Mouse (Mus musculus) heart, adult 2 months (tissue): ENCODE data around the gene Ucp2. TPM values are rescaled to one million over a fixed set of nuclear protein-coding genes. Genes with fewer than 3 reads are reported as not detected.

Experiments
- DNase-seq, 2 experiments: peaks; one replicate each; pipeline ENCODE4 v3.0.0; 2021
- H3K27ac ChIP-seq: fragments of 200-600 bp; 2 replicates; pipeline ENCODE4 v1.8.1; 2022
- H3K27me3 ChIP-seq: fragments of 200-500 bp; 2 replicates; pipeline ENCODE4 v1.6.1; 2012; ENCODE audit warnings: mild to moderate bottlenecking, low read length, inconsistent platforms, mixed read lengths; ENCODE audit not compliant: control insufficient read depth, insufficient read depth
- H3K36me3 ChIP-seq: fragments of 200-500 bp; 2 replicates; pipeline ENCODE4 v1.6.1; 2012; ENCODE audit warnings: low read length, inconsistent platforms; ENCODE audit not compliant: control insufficient read depth, insufficient read depth
- H3K4me1 ChIP-seq: fragments of 200-500 bp; 2 replicates; pipeline ENCODE4 v1.6.1; 2011; ENCODE audit warnings: low read length; ENCODE audit not compliant: control insufficient read depth, insufficient read depth
- H3K4me3 ChIP-seq: fragments of 200-600 bp; 2 replicates; pipeline ENCODE4 v1.8.1; 2022
- H3K79me2 ChIP-seq: fragments of 200-500 bp; replicated peaks from 2 replicates; pipeline ENCODE4 v1.6.1; 2012; ENCODE audit warnings: mild to moderate bottlenecking, inconsistent platforms, low read length, moderate library complexity, mixed read lengths; ENCODE audit not compliant: control insufficient read depth, insufficient read depth
- H3K9ac ChIP-seq: fragments of 200-500 bp; 2 replicates; pipeline ENCODE4 v1.6.1; 2012; ENCODE audit warnings: low read depth, mild to moderate bottlenecking, control low read depth, inconsistent platforms, low read length, mixed read lengths
- CTCF ChIP-seq: fragments of 200-600 bp; IDR thresholded peaks from 2 replicates; pipeline ENCODE4 v1.8.1; 2022; ENCODE audit warnings: antibody characterized with exemption, mild to moderate bottlenecking, moderate library complexity
- EP300 ChIP-seq: fragments of 200-500 bp; IDR thresholded peaks from 2 replicates; pipeline ENCODE4 v1.6.1; 2011; ENCODE audit warnings: low read depth, low read length, control low read depth; ENCODE audit not compliant: insufficient read depth
- POLR2A ChIP-seq: fragments of 200-500 bp; IDR thresholded peaks from 2 replicates; pipeline ENCODE4 v1.6.1; 2011; ENCODE audit warnings: mild to moderate bottlenecking, low read depth, low read length, control low read depth; ENCODE audit not compliant: insufficient read depth
- WGBS: fragments of 180-500 bp; shearing (Covaris S2); methylation state at CpG from one replicate; pipeline ENCODE4 v1.1.7; 2018; 5-methylcytosine and 5-hydroxymethylcytosine counted together
- intact Hi-C: fragments of 180-260 bp; cut with DNase I; formaldehyde crosslinking; loops from one replicate; pipeline ENCODE4 v1.15.1; 2025
- polyA plus RNA-seq: library from polyadenylated mRNA; depleted of rRNA; stranded (reverse); fragments of >200 nt; gene quantifications from 2 replicates; pipeline ENCODE4 v1.2.3, GENCODE M21; 2012; rRNA removed
- total RNA-seq, 2 experiments: library from RNA; stranded (reverse); gene quantifications; 2 replicates each; pipeline ENCODE4 v1.2.3; 2021

Ucp2 gene
- total and polyA plus RNA-seq, 3 experiments, result 193 to 496 (median 245) TPM

DNA sequence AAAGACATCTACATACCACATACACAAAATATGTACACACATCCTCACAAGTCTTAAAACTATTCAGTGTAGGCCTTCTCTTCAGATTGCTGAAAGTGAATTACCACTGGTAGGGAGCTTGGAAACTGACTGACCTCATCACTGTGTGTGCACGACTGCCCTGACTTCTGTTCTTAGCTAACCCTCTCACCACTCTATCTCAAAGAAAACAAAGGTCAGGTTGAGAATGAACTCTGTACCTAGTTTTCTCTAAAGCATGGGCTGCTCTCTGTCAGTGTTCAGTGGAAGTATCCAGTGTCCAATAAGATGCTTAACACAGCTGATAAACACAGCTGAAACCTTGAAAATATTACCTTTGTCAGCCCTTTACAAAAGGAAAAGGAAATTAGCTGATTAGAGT, 51.3 kb downstream of the Ucp2 start:
- intact Hi-C loops, result no loop called here
- no peak for DNase-seq
- no peak for TF ChIP-seq POLR2A
- no peak for TF ChIP-seq EP300
- TF ChIP-seq CTCF, result no peak
- WGBS, result 48% methylated on average over 1 of the region's 1 CpGs
- H3K4me3 ChIP-seq, result no peak overlapping the region
- H3K9ac ChIP-seq, result no peak overlapping the region
- H3K79me2 ChIP-seq, result no peaks in the 10 kb centered on the region
- peaks cover 2% of the 10 kb centered on the region; the same call in 1 of the 2 replicates for H3K4me1 ChIP-seq
- H3K27me3 ChIP-seq, result no peaks in the 10 kb centered on the region
- no peak overlapping the region for H3K27ac ChIP-seq
- H3K36me3 ChIP-seq, result peaks cover 4% of the 10 kb centered on the region

DNA sequence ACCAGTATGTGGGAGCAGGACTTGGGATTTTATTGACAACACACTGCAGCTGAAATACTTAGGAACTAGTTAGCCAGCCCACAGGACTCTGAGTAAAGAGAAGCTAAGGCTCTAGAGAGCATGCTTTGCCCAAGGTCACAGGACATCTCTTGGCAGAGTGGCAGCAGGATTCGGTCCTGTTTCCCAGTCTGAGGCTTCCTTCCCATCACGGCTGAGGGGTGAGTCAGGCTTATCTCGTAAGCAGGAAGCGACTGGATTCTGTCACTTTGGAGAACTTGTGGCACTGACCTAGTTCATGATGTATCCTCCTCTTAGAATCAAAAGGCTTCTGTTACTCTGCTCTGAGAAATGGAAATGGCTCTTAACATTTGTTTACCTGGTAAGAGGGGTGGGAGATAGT, 54.5 kb downstream of the Ucp2 start:
- Histone ChIP-seq H3K9ac (no peak overlapping the region), H3K4me3 (no peak overlapping the region), H3K27ac (no peak overlapping the region), H3K27me3 (no peaks in the 10 kb centered on the region), H3K4me1 (peaks cover 2% of the 10 kb centered on the region; the same call in 1 of the 2 replicates), H3K36me3 (peaks cover 8% of the 10 kb centered on the region), H3K79me2 (no peaks in the 10 kb centered on the region)
- intact Hi-C loops, result no loop called here
- WGBS, result 13% methylated on average over 4 of the region's 4 CpGs
- no peak for DNase-seq
- TF ChIP-seq CTCF, result no peak
- TF ChIP-seq POLR2A, result no peak
- TF ChIP-seq EP300, result no peak

DNA sequence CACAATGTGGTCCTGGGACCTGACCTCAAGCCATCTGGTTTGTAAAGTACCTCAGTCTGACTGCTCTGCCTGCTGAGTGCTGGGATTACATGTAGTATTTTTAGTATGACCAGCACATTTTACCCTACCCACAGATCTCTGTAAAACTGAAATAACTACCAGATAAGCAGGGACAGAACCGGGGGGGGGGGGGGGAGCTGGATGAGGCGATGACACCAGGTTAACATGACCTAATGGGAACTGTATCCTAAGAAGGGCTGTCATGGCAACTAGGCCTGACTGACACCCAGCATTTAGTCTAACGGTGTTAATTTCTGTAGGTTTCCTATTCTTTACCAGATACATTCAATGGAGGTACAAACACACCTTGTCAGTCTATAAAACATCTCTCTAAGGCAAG, 56.7 kb downstream of the Ucp2 start:
- peaks cover 11% of the 10 kb centered on the region for H3K36me3 ChIP-seq
- H3K27me3 ChIP-seq, result no peaks in the 10 kb centered on the region
- 64% methylated on average over 3 of the region's 3 CpGs for WGBS
- peaks cover 2% of the 10 kb centered on the region; the same call in 1 of the 2 replicates for H3K4me1 ChIP-seq
- no peaks in the 10 kb centered on the region for H3K79me2 ChIP-seq
- TF ChIP-seq POLR2A (no peak), CTCF (no peak), EP300 (no peak)
- H3K27ac ChIP-seq, result no peak overlapping the region
- intact Hi-C loops, result no loop called here
- H3K9ac ChIP-seq, result no peak overlapping the region
- no peak for DNase-seq
- H3K4me3 ChIP-seq, result no peak overlapping the region

DNA sequence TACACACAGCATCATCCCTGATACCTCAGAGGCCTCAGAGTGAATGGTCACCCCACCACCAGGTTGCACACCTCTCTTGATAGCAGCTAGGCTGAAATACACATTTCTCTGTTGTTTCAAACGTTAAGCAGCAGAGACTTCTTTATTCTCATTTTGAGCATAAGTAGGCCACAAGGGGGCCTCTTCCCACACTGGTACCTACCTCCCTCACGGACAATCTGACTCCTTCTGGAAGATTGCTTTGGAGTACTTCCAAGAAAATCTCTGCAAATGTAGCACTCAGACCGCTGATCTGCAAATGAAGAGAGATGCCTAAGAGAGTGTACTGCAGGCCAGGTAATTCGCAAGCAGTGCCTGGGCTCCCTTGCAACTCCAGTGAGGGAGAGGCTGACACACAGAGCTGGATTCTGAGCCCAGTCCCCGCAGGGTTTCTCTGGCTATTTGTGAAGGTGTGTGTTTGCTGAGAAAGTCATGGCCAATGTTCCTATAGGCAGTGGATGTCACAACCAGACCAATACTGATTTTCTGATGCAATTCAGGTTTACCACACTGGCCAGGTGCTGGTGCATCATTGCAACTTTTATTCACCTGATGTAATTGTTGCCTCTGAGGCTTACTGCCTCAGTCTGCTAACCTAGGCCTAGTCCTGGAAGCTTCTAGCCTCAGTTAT, 57.3 kb downstream of the Ucp2 start:
- DNase-seq, result no peak
- Histone ChIP-seq H3K4me1 (peaks cover 2% of the 10 kb centered on the region; the same call in 1 of the 2 replicates), H3K27me3 (no peaks in the 10 kb centered on the region), H3K36me3 (peaks cover 11% of the 10 kb centered on the region), H3K79me2 (no peaks in the 10 kb centered on the region), H3K4me3 (no peak overlapping the region), H3K9ac (no peak overlapping the region), H3K27ac (no peak overlapping the region)
- TF ChIP-seq CTCF (peak; percentile 59), POLR2A (no peak)
- 37% methylated on average over 5 of the region's 5 CpGs for whole genome bisulfite sequencing
- intact Hi-C loops, result no loop called here

Other genes with a start within 250 kb of the Ucp2 start
- under 1 TPM; 0.16 to 0.45 TPM for gene P4ha3, start 207.8 kb upstream of the Ucp2 start, total RNA-seq
- 0.33 and 0.38 TPM in 2 replicates for gene P4ha3, start 207.8 kb upstream of the Ucp2 start, polyA plus RNA-seq
- 1 to 10 TPM; 7.0 to 8.4 TPM for gene C2cd3, start 121.1 kb upstream of the Ucp2 start, total RNA-seq
- gene C2cd3, start 121.1 kb upstream of the Ucp2 start, polyA plus RNA-seq, result 6.6 and 8.5 TPM in 2 replicates
- 10 to 100 TPM; 32.5 to 35.8 TPM for gene Ppme1, start 121.0 kb upstream of the Ucp2 start, total RNA-seq
- 80.7 and 118 TPM in 2 replicates for gene Ppme1, start 121.0 kb upstream of the Ucp2 start, polyA plus RNA-seq
- 10 to 100 TPM; 33.7 to 39.4 TPM for gene Ucp3, start 20.3 kb upstream of the Ucp2 start, total RNA-seq
- 39.0 and 39.1 TPM in 2 replicates for gene Ucp3, start 20.3 kb upstream of the Ucp2 start, polyA plus RNA-seq
- not detected for gene Dnajb13, start 21.6 kb downstream of the Ucp2 start, total RNA-seq
- 0.32 and 1.2 TPM in 2 replicates for gene Dnajb13, start 21.6 kb downstream of the Ucp2 start, polyA plus RNA-seq
- 10 to 100 TPM; 14.1 to 15.4 TPM for gene Coa4, start 43.7 kb downstream of the Ucp2 start, total RNA-seq
- gene Coa4, start 43.7 kb downstream of the Ucp2 start, polyA plus RNA-seq, result 20.0 and 22.9 TPM in 2 replicates
- gene Rab6a, start 114.1 kb downstream of the Ucp2 start, total RNA-seq, result 10 to 100 TPM; 59.8 to 64.9 TPM
- 21.1 and 35.8 TPM in 2 replicates for gene Rab6a, start 114.1 kb downstream of the Ucp2 start, polyA plus RNA-seq
- 10 to 100 TPM; 65.7 to 69.9 TPM for gene Mrpl48, start 115.0 kb downstream of the Ucp2 start, total RNA-seq
- 24.1 and 32.9 TPM in 2 replicates for gene Mrpl48, start 115.0 kb downstream of the Ucp2 start, polyA plus RNA-seq
- 1 to 10 TPM; 2.2 to 2.5 TPM for gene Plekhb1, start 169.1 kb downstream of the Ucp2 start, total RNA-seq
- 9.0 and 12.1 TPM in 2 replicates for gene Plekhb1, start 169.1 kb downstream of the Ucp2 start, polyA plus RNA-seq
- 10 to 100 TPM; 36.3 to 37.1 TPM for gene Fam168a, start 213.3 kb downstream of the Ucp2 start, total RNA-seq
- gene Fam168a, start 213.3 kb downstream of the Ucp2 start, polyA plus RNA-seq, result 39.8 and 52.6 TPM in 2 replicates